Mouse (Mus musculus): Measurements from ENCODE around the gene Prkag2.

DNA sequence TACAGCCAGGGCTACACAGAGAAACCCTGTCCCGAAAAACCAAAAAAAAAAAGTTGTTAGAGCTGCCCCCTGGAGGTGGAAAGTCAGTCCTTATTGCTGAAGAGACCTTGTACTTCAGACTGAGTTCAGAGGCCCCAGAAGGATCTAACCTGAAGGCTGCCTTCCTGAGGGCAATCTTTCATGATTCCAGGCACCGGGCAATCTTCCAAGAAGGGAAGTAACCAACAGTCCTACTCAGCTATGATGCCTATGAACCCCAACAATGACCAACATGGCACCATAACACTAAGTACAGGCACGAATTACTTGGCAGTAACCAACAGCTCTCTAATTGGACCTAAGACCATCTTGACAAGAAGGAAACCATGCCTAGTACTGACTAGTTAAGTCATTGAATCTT lies 272.0 kb downstream of the Prkag2 start:
- no peak for TF ChIP-seq GATA2 (IDR thresholded peaks at IDR 0.05; ENCODE audit: borderline replicate concordance, low read depth, low read length)
- no peak for TF ChIP-seq CTCF (IDR thresholded peaks at IDR 0.05; ENCODE audit: low read depth, low read length)

All from G1E (cell line).